In the genomic region with DNA sequence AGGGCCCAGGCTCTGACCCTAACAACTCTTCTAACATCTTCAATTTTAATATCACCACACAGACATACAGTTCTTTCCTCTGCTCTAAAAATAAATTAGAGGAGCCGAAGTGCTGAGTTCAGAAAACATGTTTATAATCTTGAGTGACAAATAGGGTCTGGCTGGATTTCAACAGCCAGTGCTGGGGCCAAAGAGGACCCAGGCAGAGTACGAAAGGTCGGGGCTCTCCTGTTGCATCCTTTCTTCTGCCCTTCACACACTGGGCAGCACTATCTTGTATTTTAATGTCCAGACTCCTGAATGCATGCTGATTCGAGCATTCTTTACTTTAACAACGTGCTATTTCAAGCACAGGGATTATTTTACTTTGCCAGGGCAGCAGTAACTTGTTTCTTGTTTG, we compare ENCODE assay signal across 10 mouse cellular contexts. TPM values are rescaled to one million over a fixed set of nuclear protein-coding genes. Genes with fewer than 3 reads are reported as not detected.
DNase-seq lines count a peak whose midpoint lies in the region; ATAC-seq and TF ChIP-seq lines count a peak whose summit lies in the region.
"Had no signal": no experiment of that assay in that cellular context is flagged by ENCODE, and none has a peak within 500 bp of the region (broad histone marks: within the 10 kb centered on the region; RNA-seq: fewer than 3 reads in every experiment).

No protein-coding gene starts in this region.

- peaks cover 22% of the 10 kb centered on the region for H3K4me1 ChIP-seq in heart, embryonic 15.5 days (replicated peaks)
- peaks cover 3% of the 10 kb centered on the region; the same call in 1 of the 2 replicates for H3K4me1 ChIP-seq in stomach, postnatal 0 days (replicated peaks; ENCODE audit: control insufficient read depth, insufficient read depth)
- H3K4me1 ChIP-seq in midbrain, embryonic 15.5 days = no peaks in the 10 kb centered on the region
- 0 out of 2 replicates have a peak, but pooled peaks cover 3% of the 10 kb centered on the region for H3K4me1 ChIP-seq in midbrain, embryonic 10.5 days

- H3K27ac ChIP-seq in heart, embryonic 15.5 days = peak overlapping the region; percentile 87
- peak overlapping the region; percentile 92 for H3K27ac ChIP-seq in stomach, postnatal 0 days (replicated peaks)
- H3K27ac ChIP-seq in midbrain, embryonic 15.5 days = no peak overlapping the region
- H3K27ac ChIP-seq in midbrain, embryonic 10.5 days (replicated peaks) = no peak overlapping the region

- TF ChIP-seq EP300 in stomach, postnatal 0 days (optimal IDR thresholded peaks at IDR 0.05) = no peak

- no peak overlapping the region for H3K4me3 ChIP-seq in heart, embryonic 15.5 days
- H3K4me3 ChIP-seq in stomach, postnatal 0 days (ENCODE audit: low read depth, low read length) = no peak overlapping the region
- H3K4me3 ChIP-seq in midbrain, embryonic 15.5 days = no peak overlapping the region
- H3K4me3 ChIP-seq in midbrain, embryonic 10.5 days = no peak overlapping the region

- DNase-seq in spleen, postnatal 36 days (ENCODE audit: low spot score in 2 of 2) = peak; percentile 8 to 31
- DNase-seq in spleen, adult 12 weeks (ENCODE audit: low spot score) = no peak
- DNase-seq in kidney, postnatal 25 days = peak; percentile 60 to 82
- no peak for DNase-seq in stomach, postnatal 0 days (ENCODE audit: low spot score)
- no peak for DNase-seq in midbrain, embryonic 10.5 days (ENCODE audit: low spot score)
- DNase-seq in retina, embryonic 14.5 days (ENCODE audit: low spot score) = no peak
- DNase-seq: cerebellum, adult 18-20 months had no signal

- H3K27me3 ChIP-seq in heart, embryonic 15.5 days = no peaks in the 10 kb centered on the region
- no peaks in the 10 kb centered on the region for H3K27me3 ChIP-seq in stomach, postnatal 0 days (ENCODE audit: control insufficient read depth, insufficient read depth, low read length)
- H3K27me3 ChIP-seq in midbrain, embryonic 15.5 days (replicated peaks) = no peaks in the 10 kb centered on the region
- no peaks in the 10 kb centered on the region for H3K27me3 ChIP-seq in midbrain, embryonic 10.5 days (ENCODE audit: low read depth, poor library complexity, severe bottlenecking)

- ATAC-seq in heart, embryonic 15.5 days (replicated peaks; ENCODE audit: insufficient number of reproducible peaks, insufficient read depth, low FRiP score, low read depth) = peak; percentile 83
- ATAC-seq in stomach, postnatal 0 days (ENCODE audit: low FRiP score, low TSS enrichment) = no peak; the same call in 1 of the 2 replicates
- no peak for ATAC-seq in midbrain, embryonic 15.5 days (replicated peaks)

- no peaks in the 10 kb centered on the region for H3K36me3 ChIP-seq in heart, embryonic 15.5 days
- H3K36me3 ChIP-seq in stomach, postnatal 0 days (ENCODE audit: control insufficient read depth, insufficient read depth, low read length) = no peaks in the 10 kb centered on the region
- no peaks in the 10 kb centered on the region for H3K36me3 ChIP-seq in midbrain, embryonic 15.5 days (replicated peaks)
- H3K36me3 ChIP-seq in midbrain, embryonic 10.5 days = no peaks in the 10 kb centered on the region
- H3K36me3 ChIP-seq: G1E had no signal

- 11% methylated on average over 5 of the region's 5 CpGs for WGBS in heart, embryonic 15.5 days
- 6% methylated on average over 5 of the region's 5 CpGs for WGBS in stomach, postnatal 0 days
- WGBS in midbrain, embryonic 15.5 days = 70% methylated on average over 5 of the region's 5 CpGs
- 72% methylated on average over 5 of the region's 5 CpGs for WGBS in midbrain, embryonic 10.5 days

- H3K9me3 ChIP-seq in heart, embryonic 15.5 days (replicated peaks) = no peaks in the 10 kb centered on the region
- H3K9me3 ChIP-seq in stomach, postnatal 0 days (ENCODE audit: control insufficient read depth, low read length) = no peaks in the 10 kb centered on the region
- no peaks in the 10 kb centered on the region for H3K9me3 ChIP-seq in midbrain, embryonic 15.5 days
- H3K9me3 ChIP-seq in midbrain, embryonic 10.5 days (replicated peaks) = no peaks in the 10 kb centered on the region
- H3K9me3 ChIP-seq: G1E had no signal

- H3K9ac ChIP-seq in heart, embryonic 15.5 days = no peak overlapping the region
- 0 out of 2 replicates have a peak overlapping the region, but pooled peaks have one; percentile 14 for H3K9ac ChIP-seq in stomach, postnatal 0 days (ENCODE audit: low read length)
- H3K9ac ChIP-seq in midbrain, embryonic 15.5 days = no peak overlapping the region

- H3K4me2 ChIP-seq in heart, embryonic 15.5 days = peak overlapping the region; percentile 50
- 0 out of 2 replicates have a peak overlapping the region, but pooled peaks have one; percentile 11 for H3K4me2 ChIP-seq in stomach, postnatal 0 days (replicated peaks; ENCODE audit: low read depth)
- no peak overlapping the region for H3K4me2 ChIP-seq in midbrain, embryonic 15.5 days

- TF ChIP-seq CTCF in stomach, postnatal 0 days (IDR thresholded peaks at IDR 0.05; ENCODE audit: low read depth) = no peak

RNA-seq across cellular contexts. Expression of gene Pdk4, which starts 13.2 kb away (rescaled TPM):
- 27.0 and 31.3 TPM in 2 replicates for polyA plus RNA-seq in heart, embryonic 15.5 days (2015; fragmentation: Nextera tagmentation; extraction: Ambion mirVana)
- polyA plus RNA-seq in stomach, postnatal 0 days (2015; fragmentation: Nextera tagmentation; extraction: Ambion mirVana) = 14.6 and 18.9 TPM in 2 replicates
- polyA plus RNA-seq in midbrain, embryonic 15.5 days (2015; fragmentation: Nextera tagmentation; extraction: Ambion mirVana) = 1.1 and 1.7 TPM in 2 replicates
- polyA plus RNA-seq in midbrain, embryonic 10.5 days (2016; fragmentation: Nextera tagmentation; extraction: Ambion mirVana) = 0.23 and 0.83 TPM in 2 replicates
- polyA plus RNA-seq: G1E had no signal

Comparison
In these comparisons a context has a peak if more than half of its experiments do, and no peak if none do; other contexts are left out.
1. DNase-seq: peak in spleen, postnatal 36 days (2 of 2) and kidney, postnatal 25 days (2 of 2); none in spleen, adult 12 weeks (single experiment), stomach, postnatal 0 days (single experiment), midbrain, embryonic 10.5 days (single experiment) and retina, embryonic 14.5 days (single experiment).
2. H3K27ac ChIP-seq: peak in heart, embryonic 15.5 days (single experiment) and stomach, postnatal 0 days (single experiment); none in midbrain, embryonic 15.5 days (single experiment) and midbrain, embryonic 10.5 days (single experiment).